Mouse (Mus musculus) hematopoietic multipotent progenitor cell, adult 10-12 weeks (in vitro differentiated cells): Measurements from ENCODE around the gene Aqp12. TPM values are rescaled to one million over a fixed set of nuclear protein-coding genes. Genes with fewer than 3 reads are reported as not detected.

Experiments used
- polyA plus RNA-seq: library from polyadenylated mRNA; stranded (reverse); fragments of >175 nt; gene quantifications from 2 replicates; pipeline ENCODE4 v1.2.3, GENCODE M21; 2012; ENCODE audit warnings: low replicate concordance

The Aqp12 gene
- not detected in 2 replicates for polyA plus RNA-seq

GRCm38 (mm10) chr1:93006061-93006460 lies at the start of gene Aqp12:
Gene Aqp12, plus strand, starts transcription at chr1:93006334.

Other genes starting within 250 kb of the Aqp12 start
- gene Gpc1, start 174.7 kb upstream of the Aqp12 start, polyA plus RNA-seq = 11.9 and 27.8 TPM in 2 replicates
- 0.30 and 0.40 TPM in 2 replicates for gene Ankmy1, start 103.4 kb upstream of the Aqp12 start, polyA plus RNA-seq
- gene Dusp28, start 99.4 kb upstream of the Aqp12 start, polyA plus RNA-seq = 14.8 TPM in 2 replicates
- 264 and 516 TPM in 2 replicates for gene Rnpepl1, start 95.6 kb upstream of the Aqp12 start, polyA plus RNA-seq
- 13.9 and 21.5 TPM in 2 replicates for gene Capn10, start 72.0 kb upstream of the Aqp12 start, polyA plus RNA-seq
- 5.8 and 12.5 TPM in 2 replicates for gene Gpr35, start 55.5 kb upstream of the Aqp12 start, polyA plus RNA-seq
- 0.19 and 0.28 TPM in 2 replicates for gene Kif1a, start 95.6 kb downstream of the Aqp12 start, polyA plus RNA-seq
- gene Agxt, start 128.9 kb downstream of the Aqp12 start, polyA plus RNA-seq = not detected in 2 replicates
- not detected in 2 replicates for gene 2310007B03Rik, start 154.6 kb downstream of the Aqp12 start, polyA plus RNA-seq
- 0.02 TPM in 2 replicates for gene Crocc2, start 162.4 kb downstream of the Aqp12 start, polyA plus RNA-seq
- 1.4 and 2.2 TPM in 2 replicates for gene Sned1, start 229.5 kb downstream of the Aqp12 start, polyA plus RNA-seq